Mouse (Mus musculus) urinary bladder, postnatal 25 days (tissue): ENCODE measurements at regions not wholly inside any gene's neighbourhood (a gene's known extent, or its start where the extent isn't known, plus 50 kb on each side); places are given as distances from the start of the nearest gene placed in this dataset.

ENCODE experiments used
- DNase-seq: peaks from one replicate; pipeline ENCODE4 v3.0.0; 2022; ENCODE audit warnings: low spot score

- no peak for DNase-seq
Measured at GRCm38 (mm10) chr13:110784822-110785221, 390.0 kb downstream of the Plk2 start.

GRCm38 (mm10) chr13:110798313-110798712 lies 403.5 kb downstream of the Plk2 start:
- DNase-seq = no peak

- DNase-seq = no peak
Measured at GRCm38 (mm10) chr13:110802841-110803240, 408.0 kb downstream of the Plk2 start.

GRCm38 (mm10) chr13:110812401-110812800 lies 417.6 kb downstream of the Plk2 start:
- no peak for DNase-seq

- DNase-seq = no peak
Measured at GRCm38 (mm10) chr13:110814066-110814465, 419.2 kb downstream of the Plk2 start.

- no peak for DNase-seq
Measured at GRCm38 (mm10) chr13:110819301-110819862, 424.5 kb downstream of the Plk2 start.

GRCm38 (mm10) chr13:110824878-110825277 lies 429.9 kb upstream of the Actbl2 start:
- DNase-seq = no peak

GRCm38 (mm10) chr13:110832442-110832841 lies 422.4 kb upstream of the Actbl2 start:
- DNase-seq = no peak

- DNase-seq = no peak
Measured at GRCm38 (mm10) chr13:110836936-110837335, 417.9 kb upstream of the Actbl2 start.

- DNase-seq = no peak
Measured at GRCm38 (mm10) chr13:110841949-110842348, 412.9 kb upstream of the Actbl2 start.

- no peak for DNase-seq
Measured at GRCm38 (mm10) chr13:110845695-110846094, 409.1 kb upstream of the Actbl2 start.

GRCm38 (mm10) chr13:110852996-110853727 lies 401.7 kb upstream of the Actbl2 start:
- DNase-seq = no peak

GRCm38 (mm10) chr13:110854213-110854612 lies 400.6 kb upstream of the Actbl2 start:
- no peak for DNase-seq

- no peak for DNase-seq
Measured at GRCm38 (mm10) chr13:110865902-110866512, 388.8 kb upstream of the Actbl2 start.

- DNase-seq = no peak
Measured at GRCm38 (mm10) chr13:110866713-110867112, 388.1 kb upstream of the Actbl2 start.

GRCm38 (mm10) chr13:110871125-110871775 lies 383.6 kb upstream of the Actbl2 start:
- DNase-seq = no peak

- no peak for DNase-seq
Measured at GRCm38 (mm10) chr13:110871776-110872135, 383.1 kb upstream of the Actbl2 start.

GRCm38 (mm10) chr13:110881573-110881972 lies 373.2 kb upstream of the Actbl2 start:
- DNase-seq = no peak

- DNase-seq = no peak
Measured at GRCm38 (mm10) chr13:110882173-110882572, 372.6 kb upstream of the Actbl2 start.

GRCm38 (mm10) chr13:110882661-110883172 lies 372.1 kb upstream of the Actbl2 start:
- DNase-seq = no peak

GRCm38 (mm10) chr13:110893909-110894308 lies 360.9 kb upstream of the Actbl2 start:
- DNase-seq = no peak

- no peak for DNase-seq
Measured at GRCm38 (mm10) chr13:110895349-110895748, 359.5 kb upstream of the Actbl2 start.

- no peak for DNase-seq
Measured at GRCm38 (mm10) chr13:110895900-110896299, 358.9 kb upstream of the Actbl2 start.
